Mouse (Mus musculus): Measurements from ENCODE around the gene 4930564D02Rik.

The 4930564D02Rik gene

GRCm38 (mm10) chr3:105058627-105059513 is 7.8 kb upstream of the 4930564D02Rik start:
- in situ Hi-C loops (cut with MboI) = no loop called here

DNA sequence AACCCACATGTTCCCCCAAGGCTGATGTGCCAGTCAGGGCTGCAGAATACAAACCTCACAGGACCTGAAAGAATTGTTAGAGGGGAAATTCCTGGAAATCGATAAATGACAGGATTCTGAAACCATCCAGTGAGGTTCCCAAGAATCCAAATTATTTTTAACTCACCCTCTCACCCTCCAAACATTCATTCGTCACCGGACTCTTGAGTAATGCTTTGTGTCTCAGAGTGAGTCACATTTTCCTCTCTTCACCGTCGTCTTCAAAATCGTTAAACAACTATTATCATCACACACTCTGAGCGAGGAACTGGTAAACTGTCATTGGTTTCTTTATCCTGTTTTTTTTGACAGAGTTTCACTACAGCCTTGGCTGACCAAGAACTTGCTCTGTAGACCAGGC is 6.7 kb upstream of the 4930564D02Rik start:
- in situ Hi-C loops (cut with MboI) = no loop called here

GRCm38 (mm10) chr3:105060992-105061391 is 5.7 kb upstream of the 4930564D02Rik start:
- in situ Hi-C loops (cut with MboI) = no loop called here

DNA sequence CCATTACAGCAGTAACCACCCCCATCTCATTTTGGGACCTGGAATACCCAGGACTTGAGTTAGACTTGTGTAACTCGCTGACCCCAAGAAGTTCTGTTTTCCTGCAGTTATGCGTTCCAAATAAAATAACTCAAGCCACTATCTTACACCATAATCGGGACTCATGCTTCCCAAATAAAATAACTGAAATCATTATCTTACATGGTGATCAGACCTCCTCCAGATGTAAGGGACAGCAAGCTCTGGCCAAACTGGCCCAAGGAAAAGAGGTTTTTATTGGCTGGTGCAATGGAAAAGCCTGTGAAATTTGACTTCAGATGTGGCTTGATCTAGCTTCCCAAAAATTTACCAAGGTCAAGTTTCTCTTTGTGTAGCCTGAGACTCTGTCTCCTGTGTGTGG is 5.1 kb upstream of the 4930564D02Rik start:
- in situ Hi-C loops (cut with MboI) = no loop called here

DNA sequence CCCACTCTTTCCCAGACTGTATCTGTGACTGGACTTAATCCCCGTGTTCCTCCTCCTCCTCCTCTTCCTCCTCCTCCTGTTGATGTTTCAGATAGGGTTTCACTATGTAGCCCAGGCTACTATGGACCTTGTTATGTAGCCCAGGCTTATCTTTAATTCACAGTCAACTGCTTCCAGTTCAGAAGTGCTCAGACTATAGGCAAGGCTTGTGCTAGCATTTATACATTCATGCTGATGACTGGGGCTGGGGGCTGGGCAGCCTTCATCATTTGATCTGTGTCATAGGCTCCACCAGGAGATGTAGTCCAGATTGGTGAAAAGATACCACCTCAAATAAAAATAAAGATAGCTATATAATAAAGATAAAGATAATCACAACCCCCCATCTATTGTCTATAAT is 4.7 kb upstream of the 4930564D02Rik start:
- in situ Hi-C loops (cut with MboI) = no loop called here

DNA sequence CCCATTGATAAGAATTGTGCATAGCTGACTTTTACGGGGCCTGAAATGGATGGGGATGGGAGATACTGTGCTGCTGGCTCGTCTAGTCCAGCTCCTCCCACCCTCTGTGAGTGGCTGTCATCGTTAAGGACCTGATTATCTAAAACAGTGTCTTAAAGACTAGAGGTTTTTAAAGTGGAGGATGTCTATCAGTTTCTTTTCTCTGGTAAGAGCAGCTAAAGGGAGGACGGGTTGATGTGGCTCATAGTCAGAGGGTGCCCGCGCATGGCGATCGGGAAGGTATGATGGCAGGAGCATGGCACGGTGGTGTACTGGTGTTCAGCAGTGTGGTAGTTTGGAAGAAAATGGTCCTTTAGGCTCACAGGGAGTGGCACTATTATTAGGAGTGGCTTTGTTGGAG is 4.0 kb upstream of the 4930564D02Rik start:
- in situ Hi-C loops (cut with MboI) = no loop called here

- in situ Hi-C loops (cut with MboI) = no loop called here
Measured at GRCm38 (mm10) chr3:105070553-105070952, 3.9 kb downstream of the 4930564D02Rik start.

DNA sequence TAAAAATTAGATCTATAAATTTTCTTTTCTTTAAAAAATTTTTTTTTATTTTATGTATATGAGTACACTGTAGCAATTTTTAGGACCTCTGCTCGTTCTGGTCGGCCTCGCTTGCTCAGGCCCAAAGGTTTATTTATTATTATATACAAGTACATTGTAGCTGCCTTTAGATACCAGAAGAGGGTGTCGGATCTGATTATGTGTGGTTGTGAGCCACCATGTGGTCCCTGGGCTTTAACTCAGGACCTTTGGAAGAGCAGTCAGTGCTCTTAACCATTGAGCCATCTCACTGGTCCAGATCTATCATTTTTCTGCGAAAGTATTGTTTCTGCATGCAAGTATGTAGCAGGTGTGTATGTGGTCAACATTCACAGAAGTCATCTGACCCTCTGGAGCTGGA is 4.6 kb downstream of the 4930564D02Rik start:
- in situ Hi-C loops (cut with MboI) = no loop called here

GRCm38 (mm10) chr3:105072536-105072935 is 5.9 kb downstream of the 4930564D02Rik start:
- in situ Hi-C loops (cut with MboI) = no loop called here

GRCm38 (mm10) chr3:105075796-105076195 is 9.2 kb downstream of the 4930564D02Rik start:
- in situ Hi-C loops (cut with MboI) = no loop called here

GRCm38 (mm10) chr3:105078231-105078826 is 11.7 kb downstream of the 4930564D02Rik start:
- in situ Hi-C loops (cut with MboI) = no loop called here

- in situ Hi-C loops (cut with MboI) = no loop called here
Measured at GRCm38 (mm10) chr3:105087344-105087743, 20.7 kb downstream of the 4930564D02Rik start.

- in situ Hi-C loops (cut with MboI) = no loop called here
Measured at GRCm38 (mm10) chr3:105088638-105089037, 22.0 kb downstream of the 4930564D02Rik start.

DNA sequence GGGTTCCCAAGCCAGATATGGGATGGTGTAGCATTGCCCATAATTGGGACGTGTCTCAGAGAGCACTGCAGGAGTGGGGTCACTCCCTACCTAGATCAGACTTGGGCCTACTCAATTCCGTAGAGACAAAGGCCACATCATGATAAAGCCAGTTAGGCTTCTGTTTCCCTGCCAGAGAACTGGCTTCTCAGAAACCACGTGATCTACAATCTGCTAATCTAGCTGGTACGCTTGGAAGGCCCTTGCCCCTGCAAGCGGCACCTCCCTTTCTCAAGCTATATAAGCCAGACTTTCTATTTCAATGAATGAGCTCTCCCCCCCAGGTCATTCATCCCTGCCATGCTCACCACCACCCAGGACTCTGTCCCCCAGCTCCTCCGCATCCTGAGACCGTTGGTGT is 23.5 kb downstream of the 4930564D02Rik start:
- in situ Hi-C loops (cut with MboI) = no loop called here

GRCm38 (mm10) chr3:105090981-105091380 is 24.3 kb downstream of the 4930564D02Rik start:
- in situ Hi-C loops (cut with MboI) = no loop called here

- in situ Hi-C loops (cut with MboI) = no loop called here
Measured at GRCm38 (mm10) chr3:105092721-105093505, 26.3 kb downstream of the 4930564D02Rik start.

GRCm38 (mm10) chr3:105094448-105094847 is 27.8 kb downstream of the 4930564D02Rik start:
- in situ Hi-C loops (cut with MboI) = no loop called here

DNA sequence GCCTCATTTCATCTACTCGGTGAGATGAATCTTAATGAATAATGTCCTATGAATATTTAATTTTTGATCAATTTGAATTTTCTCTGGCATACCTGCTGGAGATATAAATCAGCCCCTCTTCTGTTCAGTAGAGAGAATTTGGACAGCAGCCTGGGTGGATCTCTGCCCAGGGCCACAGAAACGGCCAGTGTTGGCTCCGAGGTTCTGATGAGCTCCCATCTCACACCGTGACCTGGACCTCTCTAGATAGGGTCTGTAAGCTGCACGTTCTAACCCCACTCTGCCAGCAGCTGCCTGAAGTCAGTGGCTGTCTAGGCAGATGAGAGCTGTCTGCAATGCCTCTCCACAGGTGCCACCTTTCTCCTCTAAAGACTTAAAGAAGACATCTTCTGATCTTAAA is 28.4 kb downstream of the 4930564D02Rik start:
- in situ Hi-C loops (cut with MboI) = no loop called here

GRCm38 (mm10) chr3:105097581-105097980 is 30.9 kb downstream of the 4930564D02Rik start:
- in situ Hi-C loops (cut with MboI) = no loop called here

DNA sequence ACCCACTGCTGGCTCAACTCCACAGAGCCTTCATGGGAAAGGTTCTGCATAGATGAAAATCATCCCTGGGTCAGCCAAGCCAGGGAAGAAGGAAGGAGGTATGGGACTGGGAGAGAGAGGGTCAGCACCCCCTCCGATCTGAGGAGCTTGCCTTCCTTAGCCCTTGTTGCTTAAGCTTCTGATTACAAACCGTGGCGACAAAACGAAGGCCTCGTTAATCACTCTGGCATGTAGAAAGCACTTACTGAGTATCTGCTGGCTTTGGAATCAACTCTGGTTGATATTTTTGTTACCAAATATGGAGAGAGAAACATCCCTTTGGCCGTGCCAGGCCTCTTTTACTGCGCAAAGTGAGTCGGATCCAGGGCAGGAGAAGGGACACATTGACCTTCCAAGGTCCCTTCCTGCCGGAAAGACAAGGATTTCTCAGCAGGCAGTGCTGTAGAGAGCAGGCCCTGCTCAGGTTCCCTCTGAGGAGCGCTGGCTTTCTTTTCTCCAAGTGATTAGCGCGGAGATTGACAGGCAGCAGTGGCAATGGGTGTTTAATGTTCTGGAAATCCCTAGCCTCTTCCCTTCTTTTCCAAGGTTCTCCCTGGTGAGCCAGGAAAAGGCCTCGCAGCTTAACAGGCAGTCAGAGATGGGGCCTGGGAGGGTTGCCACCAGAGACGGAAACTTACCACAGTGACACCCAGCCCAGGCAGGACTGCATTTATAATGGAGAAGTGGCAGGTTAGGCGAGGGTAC is 33.1 kb downstream of the 4930564D02Rik start:
- in situ Hi-C loops (cut with MboI) = no loop called here

DNA sequence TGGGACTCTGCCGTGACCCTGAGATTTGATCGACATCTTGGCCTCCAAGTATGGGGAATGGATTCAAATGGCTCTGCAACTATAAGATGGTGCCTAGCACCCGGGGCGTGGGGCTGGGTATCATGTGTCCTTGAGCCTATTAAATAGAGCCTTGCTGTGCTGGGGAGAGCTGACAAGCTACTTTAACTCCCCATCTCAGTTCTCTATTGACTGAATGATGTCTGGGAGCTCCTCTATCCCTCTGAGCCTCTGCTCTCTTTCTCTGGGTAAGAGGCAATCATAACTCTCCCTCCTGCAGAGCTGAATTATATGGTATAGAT is 33.6 kb downstream of the 4930564D02Rik start:
- in situ Hi-C loops (cut with MboI) = no loop called here

GRCm38 (mm10) chr3:105105827-105106226 is 39.2 kb downstream of the 4930564D02Rik start:
- in situ Hi-C loops (cut with MboI) = no loop called here

Measured in mature B cell (primary cell).